Mouse (Mus musculus) adrenal gland, postnatal 25 days (tissue): ENCODE data around the gene Abcc4. TPM values are rescaled to one million over a fixed set of nuclear protein-coding genes. Genes with fewer than 3 reads are reported as not detected.
A peak's percentile ranks its signal among the peaks of the same experiment; 100 is the strongest.

ENCODE experiments used
- DNase-seq: peaks from one replicate; pipeline ENCODE4 v3.0.0; 2021; ENCODE audit warnings: mixed read lengths
- total RNA-seq: library from RNA; stranded (reverse); gene quantifications from 2 replicates; pipeline ENCODE4 v1.2.3, GENCODE M21; 2021

Abcc4 gene
- total RNA-seq, 1 experiment from 2014 or later = 21.1 TPM

GRCm38 (mm10) chr14:118496767-118497166 lies 209.3 kb downstream of the Abcc4 start:
- no peak for DNase-seq

DNA sequence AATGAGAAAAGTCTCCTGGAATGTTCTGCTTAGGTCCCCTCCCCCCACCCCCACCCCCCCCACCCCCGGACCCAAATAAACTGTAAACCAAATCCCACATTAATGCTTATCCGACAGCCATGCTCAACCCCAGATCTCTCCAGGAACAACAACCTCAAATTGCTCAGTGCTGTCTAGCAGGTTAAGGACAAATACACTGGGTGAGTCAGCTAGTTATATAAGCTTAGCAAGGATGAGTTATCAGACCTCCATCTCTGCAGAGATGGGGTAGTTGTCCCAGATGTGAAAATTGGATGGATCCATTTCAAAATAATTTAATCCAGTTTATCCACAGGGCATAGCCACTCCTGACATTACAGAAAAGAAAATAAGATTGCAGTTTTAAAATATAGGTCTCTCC lies 210.6 kb downstream of the Abcc4 start:
- DNase-seq = no peak

DNA sequence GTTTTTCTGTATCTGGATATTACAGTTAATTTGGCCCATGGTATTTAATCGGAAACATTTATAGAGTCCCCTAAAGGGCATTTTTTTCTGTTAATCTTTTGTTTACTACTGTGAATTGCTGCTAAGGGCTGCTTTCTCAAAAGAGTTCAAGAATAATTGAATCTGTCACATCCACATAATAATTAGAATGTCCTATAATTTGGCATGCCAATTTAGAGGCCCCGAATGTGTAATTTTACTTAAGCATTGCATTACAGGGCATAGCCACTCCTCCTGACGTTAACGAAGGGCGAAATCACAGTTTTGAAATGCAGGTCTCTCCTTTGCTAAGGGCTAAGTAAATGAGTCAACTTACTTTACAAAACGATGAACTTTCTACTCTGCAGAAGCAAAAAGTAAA lies 214.3 kb downstream of the Abcc4 start:
- no peak for DNase-seq

DNA sequence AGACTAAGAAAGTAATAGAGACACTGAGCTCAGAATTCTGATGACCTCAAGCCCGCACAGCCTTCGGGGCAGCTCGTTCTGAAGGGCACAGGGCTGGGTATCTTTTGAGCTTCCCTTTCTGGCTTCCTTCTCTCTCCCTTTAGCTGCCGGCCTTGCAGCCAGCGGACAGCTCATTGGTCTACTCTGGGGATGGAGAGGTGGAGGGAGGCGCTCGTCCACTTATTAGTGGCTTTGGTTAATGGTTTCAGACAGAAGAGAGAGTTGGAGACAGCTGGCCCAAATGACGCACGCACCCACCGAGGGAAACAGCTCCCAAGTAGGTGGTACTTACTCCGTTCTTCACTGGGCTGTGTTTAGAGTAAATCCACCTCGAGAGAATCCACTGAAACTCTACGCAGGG lies 214.7 kb downstream of the Abcc4 start:
- no peak for DNase-seq

DNA sequence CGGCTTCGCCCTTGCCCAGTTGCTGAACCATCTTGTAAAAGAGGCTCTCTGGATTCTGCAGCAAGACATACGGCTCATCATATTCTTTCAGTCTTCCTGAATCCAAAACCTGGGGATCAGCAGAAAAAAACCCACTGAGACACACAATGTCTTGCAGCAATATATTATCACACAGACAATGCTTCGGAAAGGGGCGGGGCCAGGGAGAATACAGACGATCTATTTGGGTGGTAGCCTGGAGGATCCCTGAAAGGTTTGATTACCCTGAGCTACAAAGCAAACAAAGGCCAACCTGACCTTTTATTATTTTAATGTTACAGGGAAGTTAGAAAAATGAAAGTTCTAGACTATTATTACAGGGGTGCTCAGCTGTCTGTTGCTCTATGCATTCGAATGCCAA lies 215.5 kb downstream of the Abcc4 start:
- DNase-seq = no peak

GRCm38 (mm10) chr14:118486349-118486748 lies 219.7 kb downstream of the Abcc4 start:
- DNase-seq = no peak

- DNase-seq = no peak
Observed at GRCm38 (mm10) chr14:118485646-118486045, 220.4 kb downstream of the Abcc4 start.

DNA sequence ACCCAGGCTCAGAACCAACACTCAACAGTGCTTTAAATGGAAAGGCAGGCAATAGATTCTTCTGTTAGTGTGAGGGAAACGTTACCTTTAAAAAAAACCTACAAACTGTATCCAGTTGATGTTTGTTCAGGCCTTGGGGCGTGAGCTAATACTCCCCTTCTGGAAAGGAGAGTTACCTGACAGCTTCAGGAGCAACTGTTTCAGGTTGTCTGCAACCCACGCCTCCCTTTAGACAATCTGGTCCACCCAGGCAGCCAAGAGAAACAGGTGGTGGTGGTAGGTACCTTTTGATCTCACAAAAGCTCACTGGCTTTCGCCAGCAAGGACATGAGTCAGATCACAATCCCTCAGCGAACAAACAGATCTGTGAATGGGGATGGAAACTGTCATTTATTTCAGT lies 223.7 kb downstream of the Abcc4 start:
- no peak for DNase-seq

- DNase-seq = no peak
Observed at GRCm38 (mm10) chr14:118481779-118482178, 224.2 kb downstream of the Abcc4 start.

- DNase-seq = no peak
Observed at GRCm38 (mm10) chr14:118476329-118476728, 229.7 kb downstream of the Abcc4 start.

GRCm38 (mm10) chr14:118475100-118475454 lies 230.9 kb downstream of the Abcc4 start:
- no peak for DNase-seq

DNA sequence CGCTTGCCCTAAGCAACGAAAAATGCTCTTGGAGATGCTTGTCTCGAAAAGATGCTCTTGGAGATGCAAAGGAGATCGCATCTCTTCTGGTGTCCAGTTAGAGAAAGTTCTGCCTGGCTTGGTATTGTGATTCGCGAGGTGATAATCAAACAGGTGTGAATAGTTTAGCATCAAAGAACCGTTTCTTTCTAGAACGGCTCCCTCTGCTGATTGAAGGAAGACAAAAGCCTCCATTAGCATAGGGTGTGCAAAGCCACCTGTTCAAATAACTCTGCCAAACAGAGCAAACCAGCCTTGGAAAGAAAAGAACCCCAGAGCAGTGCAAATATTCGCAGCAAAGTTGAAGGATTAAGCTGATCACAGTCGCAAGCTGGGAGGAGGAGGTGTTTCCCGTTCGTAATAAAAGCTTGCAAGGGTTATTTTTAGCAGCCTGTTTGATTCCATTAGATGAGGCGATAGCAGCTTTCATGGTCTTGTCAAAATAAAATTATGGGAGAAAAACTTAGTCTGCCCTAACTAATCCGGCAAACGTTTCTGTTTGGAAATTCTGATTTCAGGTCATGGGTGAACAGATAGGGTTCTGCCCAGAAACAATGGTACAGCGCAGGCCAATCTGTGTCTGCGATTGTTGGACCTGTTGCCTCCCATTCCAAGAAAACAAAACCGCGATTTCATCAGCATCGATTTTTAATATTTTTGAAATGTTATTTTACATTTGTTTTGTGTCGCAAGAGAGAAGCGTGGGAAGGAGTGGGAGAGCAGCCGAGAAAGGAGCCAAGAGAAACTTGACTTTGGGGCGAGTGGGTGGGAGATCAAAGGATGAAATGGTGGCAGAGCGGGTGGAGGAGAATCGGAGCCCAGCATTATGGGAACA lies 231.6 kb downstream of the Abcc4 start:
- no peak for DNase-seq

DNA sequence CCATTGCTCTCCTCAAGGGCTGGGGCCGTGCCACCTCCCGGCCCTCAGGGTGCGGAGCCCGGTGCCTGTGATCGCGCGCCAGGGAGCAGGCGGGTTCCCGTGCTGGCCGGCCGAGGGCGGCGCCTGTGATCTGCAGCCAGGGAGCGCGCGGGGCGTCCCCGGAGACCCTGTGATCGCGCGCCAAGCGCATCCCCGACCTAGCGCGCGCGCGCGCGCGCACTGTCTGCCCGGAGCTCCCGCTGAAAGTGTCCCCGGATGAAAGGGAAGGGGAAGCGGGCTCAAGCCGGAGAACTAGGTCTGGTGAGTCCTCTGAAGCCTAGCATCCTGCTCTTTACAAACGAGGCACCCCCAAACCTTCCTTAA lies 232.2 kb downstream of the Abcc4 start:
- DNase-seq = peak; percentile 19

GRCm38 (mm10) chr14:118473188-118473830 lies 232.7 kb downstream of the Abcc4 start:
- no peak for DNase-seq

DNA sequence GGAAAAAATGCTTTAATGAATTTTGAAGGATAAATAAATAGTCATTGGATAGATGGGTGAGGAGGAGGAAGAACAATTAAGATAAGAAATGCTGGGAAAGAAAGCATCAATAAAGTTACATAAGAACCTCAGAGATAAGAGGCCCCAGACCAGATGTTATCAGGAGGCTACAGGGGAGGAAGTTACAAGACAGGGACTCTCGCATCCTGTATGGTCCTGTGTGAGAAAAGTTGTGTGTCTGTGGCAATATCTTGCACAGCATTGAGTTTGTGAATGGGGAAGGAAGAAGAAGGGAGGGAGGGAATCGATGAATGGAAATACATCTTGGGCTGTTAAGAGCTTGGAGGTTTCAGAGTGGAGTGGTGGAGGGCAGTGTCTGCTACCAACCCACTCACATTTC lies 240.7 kb downstream of the Abcc4 start:
- no peak for DNase-seq

GRCm38 (mm10) chr14:118464401-118464800 lies 241.6 kb downstream of the Abcc4 start:
- DNase-seq = no peak

DNA sequence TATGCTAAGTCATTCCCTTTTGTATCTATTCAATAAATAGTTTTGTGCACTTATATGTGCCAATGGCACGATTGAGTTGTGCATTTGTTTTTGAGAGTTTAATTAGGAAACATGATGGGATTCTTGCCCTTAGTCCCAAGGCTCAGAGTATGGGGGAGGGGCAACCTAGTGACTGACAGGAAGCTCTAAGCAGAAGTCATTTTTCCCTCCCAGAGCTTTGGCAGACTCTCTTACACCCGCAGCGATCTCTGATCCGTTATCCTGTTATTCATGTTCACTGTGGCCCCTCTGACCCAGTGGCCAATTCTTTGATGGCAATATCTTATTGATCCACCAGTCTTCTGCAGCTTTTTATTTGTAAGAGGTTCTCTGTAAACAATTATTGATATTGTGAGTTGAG lies 253.4 kb downstream of the Abcc4 start:
- DNase-seq = no peak

DNA sequence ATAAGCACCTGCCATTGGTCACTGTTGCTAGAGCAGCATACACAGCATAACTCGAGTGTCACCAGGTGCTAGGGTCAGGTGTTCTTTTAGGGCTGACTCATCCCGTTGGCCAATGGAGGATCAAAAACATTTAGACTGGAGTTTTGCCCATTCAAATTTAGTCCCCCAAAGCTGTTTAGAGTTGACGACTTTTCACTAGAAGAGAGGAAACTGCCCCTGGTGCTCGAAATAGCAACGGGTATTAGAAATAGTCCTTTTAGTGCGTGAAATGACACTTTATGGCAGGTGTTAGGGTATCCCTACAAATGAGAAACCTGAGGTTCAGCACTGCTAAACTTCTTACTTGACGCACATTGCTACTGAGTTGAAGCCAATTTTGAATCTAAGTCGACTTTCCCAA lies 265.9 kb downstream of the Abcc4 start:
- DNase-seq = no peak

DNA sequence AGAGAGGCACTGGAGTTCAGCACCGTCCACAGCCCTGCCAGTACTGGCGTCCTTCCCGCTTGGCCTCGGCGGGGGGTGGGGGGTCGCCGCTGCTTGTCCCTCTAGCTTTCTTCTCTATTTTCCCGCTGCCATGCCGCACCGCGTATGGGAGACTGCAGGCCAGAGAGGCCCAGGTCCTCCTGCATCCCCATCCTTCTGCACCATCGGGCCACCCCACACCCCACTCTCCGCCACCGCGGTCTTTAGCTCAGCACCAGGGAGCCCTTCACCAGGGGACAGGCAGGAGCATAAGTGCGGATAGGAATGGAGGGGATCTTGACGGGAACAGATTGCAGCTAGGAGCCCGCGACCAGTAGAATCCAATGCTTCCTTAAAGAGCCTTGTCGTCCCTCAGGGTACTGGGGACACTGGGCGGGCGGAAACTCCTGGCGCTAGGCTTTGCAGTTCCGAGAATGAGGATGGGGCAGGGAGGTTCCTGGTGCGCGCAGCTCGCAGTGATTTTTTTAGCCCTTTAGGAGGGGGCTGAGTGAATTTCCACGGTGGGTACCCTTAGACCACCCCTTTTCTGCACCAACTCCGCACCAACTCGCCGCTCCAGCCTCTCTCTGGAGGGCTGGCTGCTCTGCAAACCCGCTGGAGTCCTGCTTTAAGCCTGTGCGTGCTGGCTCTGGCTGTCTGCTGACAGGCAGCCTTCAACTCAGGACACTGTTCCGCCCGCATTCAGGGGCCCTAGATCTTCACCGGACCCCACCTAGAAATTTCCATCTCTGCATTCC lies 268.7 kb downstream of the Abcc4 start:
- no peak for DNase-seq

DNA sequence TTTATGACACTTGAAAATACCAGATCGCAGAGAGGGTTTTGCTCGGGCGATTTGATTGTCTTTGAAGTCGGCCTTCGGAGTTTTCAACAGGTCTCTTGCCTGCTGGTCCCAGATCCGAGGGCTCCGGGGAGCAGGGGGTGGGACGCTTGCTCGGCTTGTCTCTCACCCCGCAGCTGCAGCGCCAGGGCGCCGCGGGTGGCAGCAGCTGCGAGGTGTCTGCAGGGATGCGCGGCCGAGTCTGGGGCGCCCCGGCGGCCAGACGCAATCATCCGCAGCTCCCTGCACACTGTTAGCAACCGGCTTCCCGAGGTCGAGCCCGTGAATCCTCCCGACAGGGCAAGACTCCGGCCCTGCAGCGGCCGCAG lies 269.2 kb downstream of the Abcc4 start:
- DNase-seq = peak; percentile 15

DNA sequence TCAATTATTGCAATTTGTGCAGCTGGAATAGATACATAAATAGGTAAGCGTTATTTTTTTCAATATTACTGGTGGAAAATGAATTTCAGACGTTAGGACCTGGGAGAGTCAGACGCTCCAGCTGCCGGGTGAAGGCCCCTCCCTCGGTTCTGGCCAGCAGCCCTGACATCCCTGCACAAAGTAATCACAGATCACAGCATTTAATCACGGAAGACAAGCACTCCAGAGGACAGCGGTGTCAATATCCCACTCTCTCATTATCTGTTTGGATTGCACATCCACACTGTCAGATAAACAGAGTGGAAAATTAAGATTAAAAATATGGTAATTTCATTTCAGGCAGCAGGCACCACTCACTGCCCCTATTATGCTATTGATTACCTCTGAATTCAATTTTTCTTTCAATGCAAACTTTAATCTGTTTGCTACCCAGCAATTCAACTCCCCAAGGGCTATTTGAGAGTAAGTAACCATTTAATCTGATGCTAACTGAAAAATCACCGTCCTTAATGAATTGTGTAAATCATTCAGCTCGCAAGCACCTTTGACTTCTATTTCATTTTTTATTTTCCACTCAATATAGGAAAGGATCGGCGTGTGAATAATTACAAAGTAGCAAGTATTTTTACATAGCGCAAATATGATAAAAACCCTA lies 270.2 kb downstream of the Abcc4 start:
- DNase-seq = no peak

DNA sequence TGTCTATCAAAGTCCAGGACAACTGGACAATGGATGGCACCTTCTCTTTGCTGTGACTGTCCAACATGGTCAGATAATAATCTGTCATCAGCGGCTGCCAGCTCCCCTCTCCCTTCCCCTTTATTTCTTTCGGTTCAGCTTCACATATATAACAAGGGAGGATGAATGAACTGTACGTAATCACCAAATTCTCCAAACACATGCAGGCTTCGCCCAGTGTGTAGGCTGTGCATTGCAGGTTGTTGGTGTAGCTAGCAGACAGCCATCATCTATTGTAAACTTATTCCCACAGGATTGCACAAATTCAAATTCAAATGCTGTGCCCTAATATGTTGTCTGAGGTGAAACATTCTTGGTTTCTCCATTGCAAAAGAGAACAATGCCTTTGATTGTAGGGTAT lies 271.2 kb downstream of the Abcc4 start:
- no peak for DNase-seq

GRCm38 (mm10) chr14:118433848-118434247 lies 272.2 kb downstream of the Abcc4 start:
- no peak for DNase-seq
